Mouse (Mus musculus) adrenal gland, adult (tissue): ENCODE measurements around the gene Lrrn4cl.

Source experiments
- DNase-seq, 2 experiments: peaks; one replicate each; pipeline ENCODE4 v3.0.0; 2022 to 2023; ENCODE audit warnings: low spot score in 1 of 2; ENCODE audit not compliant: inconsistent age in 2 of 2

Gene Lrrn4cl

DNA sequence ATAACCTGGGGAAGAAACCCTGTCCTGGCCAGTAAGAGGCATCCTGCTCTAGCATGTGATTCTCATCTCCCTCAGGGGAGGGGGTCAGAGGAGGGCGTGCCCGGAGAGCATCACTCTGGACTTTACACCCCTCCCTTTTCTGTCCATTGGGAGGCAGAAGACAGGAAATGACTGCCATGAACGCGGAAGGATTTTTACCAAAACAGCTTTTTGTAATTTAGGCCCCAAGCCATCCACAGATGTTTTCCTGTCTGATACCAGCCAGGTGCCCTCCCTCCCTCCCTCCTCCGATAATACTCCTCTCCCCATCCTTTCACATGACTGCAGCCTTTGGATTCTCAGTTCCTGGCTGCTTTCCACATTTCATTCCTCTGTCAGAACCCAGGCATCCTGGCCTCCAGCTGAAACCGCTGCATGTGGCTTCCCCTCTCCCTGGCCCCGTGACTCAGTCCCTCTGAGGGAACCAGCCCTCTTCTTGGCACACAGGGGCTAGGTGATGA lies at the start of gene Lrrn4cl:
Gene Lrrn4cl (plus strand): TSS at position 367 of the 500 bp plus-strand sequence.
- peak; percentile 56 to 68 for DNase-seq

DNA sequence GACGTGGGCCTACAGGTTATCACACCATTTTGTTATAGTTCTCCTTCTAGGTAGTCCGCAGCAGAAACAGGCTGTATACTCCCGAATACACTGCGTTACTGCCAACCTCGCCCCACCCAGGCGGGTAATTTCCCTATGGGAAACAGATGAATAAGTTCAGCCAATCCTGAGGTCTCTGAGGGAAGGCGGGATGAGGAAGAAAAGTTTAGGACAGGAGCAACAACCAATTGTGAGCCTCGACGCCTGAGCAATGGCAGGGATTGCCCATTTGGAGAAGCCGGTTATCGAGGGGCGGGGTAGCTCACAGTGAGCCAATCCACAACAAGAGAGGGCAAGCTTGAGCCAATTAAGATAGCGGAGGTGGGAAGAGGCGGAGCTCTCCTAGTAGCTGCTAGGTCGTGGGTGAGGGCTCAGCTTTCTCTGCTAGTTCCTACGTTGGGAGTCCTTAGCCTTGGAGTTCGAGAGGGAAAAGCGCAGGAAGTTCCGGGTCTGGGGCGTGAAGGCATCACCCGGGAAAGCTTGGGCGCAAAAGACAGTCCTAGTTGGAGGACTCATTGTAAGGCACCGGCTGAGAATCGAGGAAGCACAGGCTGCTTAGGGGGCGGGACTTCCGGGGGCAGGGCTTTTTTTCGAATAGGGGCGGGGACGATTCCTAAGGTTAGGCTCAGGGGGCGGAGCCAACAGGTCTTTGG lies 48.3 kb upstream of the Lrrn4cl start, which contains the start of gene Zbtb3:
Gene Zbtb3 (plus strand): TSS at position 426 of the 692 bp plus-strand sequence.
- DNase-seq: peak; percentile 97 to 98

DNA sequence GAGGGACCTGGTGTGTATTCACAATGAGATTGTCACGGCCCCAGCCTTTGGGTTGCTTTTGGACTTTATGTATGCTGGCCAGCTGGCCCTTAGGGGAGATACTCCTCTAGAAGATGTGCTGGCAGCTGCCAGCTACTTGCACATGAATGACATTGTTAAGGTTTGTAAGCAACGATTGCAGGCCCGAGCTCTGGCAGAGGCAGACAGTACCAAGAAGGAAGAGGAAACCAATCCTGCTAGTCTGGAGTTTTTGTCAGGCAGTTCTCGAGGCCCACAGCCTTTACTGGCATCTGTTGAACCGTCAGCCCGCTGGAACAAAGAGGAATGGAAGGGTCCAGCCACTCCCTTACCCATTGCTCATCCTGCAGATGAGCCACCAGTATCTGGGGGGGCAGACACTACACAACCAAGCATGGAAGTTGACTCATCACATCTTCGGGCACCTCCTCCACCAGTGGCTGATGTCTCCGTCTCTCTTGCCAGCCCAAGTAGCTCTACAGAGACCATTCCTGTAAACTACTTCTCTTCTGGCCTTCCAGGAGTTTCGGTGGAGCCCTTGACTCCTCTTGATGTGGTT lies 47.3 kb upstream of the Lrrn4cl start:
- no peak for DNase-seq

DNA sequence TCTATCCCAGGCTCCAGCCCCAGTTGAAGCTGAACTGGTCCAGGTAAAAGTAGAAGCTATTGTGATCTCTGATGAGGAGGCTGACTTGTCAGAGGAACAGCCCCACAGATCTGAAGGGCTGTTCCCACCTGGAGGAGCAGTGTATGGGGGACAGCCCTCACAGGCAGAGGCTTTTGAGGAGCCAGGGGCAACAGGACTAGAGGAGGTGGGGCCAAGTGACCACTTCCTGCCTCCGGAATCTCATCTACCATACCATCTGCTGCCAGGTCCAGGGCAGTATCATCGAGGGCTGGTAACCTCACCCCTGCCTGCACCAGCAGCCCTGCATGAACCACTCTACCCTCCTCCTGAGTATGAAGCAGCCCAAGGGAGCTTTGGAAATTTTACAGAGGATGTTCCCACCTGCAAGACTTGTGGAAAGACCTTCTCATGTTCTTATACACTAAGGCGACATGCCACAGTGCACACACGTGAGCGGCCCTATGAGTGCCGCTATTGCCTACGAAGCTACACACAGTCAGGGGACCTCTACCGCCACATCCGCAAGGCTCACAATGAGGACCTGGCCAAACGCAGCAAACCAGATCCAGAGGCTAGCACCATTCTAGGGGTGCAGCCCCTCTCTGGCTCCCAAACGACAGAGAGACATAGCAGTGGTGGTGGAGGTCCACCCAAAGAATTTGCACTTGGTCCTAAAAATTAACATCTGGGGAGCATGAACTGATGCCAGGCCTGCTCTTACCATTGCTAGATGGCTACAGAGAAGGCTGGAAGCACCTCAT lies 46.5 kb upstream of the Lrrn4cl start:
- DNase-seq: no peak

DNA sequence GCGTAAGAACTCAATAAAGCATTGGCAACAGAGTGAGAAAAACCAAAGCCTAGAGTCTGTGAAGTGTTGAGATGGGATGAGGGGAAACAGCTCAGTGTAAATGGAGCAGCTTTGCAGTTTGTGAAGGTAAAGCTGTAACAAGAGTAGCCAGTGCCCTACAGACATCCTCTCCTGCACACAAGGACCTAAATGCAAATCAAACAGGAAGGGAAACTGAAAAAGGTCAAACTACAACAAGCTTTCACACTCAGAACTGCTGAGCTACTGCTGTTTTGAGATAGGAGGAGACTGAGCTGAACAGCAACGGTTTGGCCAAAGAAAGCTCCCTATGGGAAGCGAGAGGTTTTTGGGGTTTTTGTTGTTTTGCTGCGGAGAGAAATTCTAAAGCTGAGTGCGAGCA lies 43.8 kb upstream of the Lrrn4cl start:
- no peak for DNase-seq

DNA sequence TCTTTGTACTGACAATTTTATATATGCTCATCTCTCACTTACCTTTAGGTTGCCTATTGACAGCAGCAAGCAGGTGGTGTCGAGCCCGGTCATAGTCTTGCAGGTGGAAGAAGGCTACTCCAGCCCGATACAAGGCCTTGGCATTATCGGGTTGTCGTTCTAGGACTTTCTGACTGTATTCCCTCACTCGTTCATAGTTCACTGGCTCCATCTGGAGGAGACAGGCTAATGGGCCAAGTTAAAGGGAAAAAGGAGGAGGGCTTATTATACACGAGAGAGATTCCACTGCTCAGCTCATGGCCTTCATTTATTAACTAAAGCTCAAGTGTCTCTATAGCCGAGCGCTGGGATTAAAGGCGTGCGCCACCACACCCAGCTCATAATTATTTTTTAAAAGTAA lies 34.8 kb upstream of the Lrrn4cl start:
- DNase-seq: peak in 1 of 2 experiments; percentile 77

DNA sequence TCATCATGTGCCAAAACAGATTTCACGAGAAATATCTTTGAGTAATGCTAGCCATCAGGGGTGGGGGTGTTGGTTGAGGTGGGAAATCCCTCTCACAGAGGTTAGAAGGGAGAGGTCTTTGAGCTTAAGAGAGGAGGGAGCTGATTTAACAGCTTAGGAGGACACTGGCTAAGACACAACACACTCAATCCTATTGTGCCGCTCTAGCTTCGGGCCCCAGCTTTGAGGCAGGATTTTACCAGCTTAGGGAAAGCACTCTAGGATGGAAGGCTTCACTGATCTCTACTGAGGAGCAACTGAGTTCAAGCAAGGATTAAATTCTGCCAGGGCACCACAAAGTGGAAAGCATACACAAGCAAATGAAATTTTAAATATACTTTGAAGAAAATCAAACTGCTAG lies 33.6 kb upstream of the Lrrn4cl start:
- DNase-seq: no peak

DNA sequence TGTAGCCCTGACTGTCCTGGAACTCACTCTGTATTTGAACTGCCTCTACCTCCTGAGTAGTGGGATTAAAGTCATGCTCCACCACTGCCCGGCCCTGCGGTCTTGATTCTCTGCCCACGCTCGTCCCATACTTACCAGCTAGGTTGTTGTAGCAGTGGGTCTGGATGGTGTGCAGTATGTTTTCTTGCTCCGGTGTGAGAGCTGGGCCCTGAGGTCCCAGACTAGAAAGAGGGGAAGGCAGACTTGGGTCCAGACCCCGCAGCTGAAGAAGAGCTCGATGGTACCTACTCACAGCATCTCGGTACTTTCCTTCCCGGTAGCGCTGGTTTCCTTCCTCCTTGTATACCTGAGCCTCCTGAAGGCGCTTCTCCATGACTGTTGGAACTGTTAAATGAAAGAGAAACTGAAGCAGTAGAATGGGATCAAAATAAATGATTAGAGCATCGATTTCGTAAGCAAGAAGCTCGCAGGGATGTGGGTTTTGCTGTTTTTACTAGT lies 32.2 kb upstream of the Lrrn4cl start:
- no peak for DNase-seq

DNA sequence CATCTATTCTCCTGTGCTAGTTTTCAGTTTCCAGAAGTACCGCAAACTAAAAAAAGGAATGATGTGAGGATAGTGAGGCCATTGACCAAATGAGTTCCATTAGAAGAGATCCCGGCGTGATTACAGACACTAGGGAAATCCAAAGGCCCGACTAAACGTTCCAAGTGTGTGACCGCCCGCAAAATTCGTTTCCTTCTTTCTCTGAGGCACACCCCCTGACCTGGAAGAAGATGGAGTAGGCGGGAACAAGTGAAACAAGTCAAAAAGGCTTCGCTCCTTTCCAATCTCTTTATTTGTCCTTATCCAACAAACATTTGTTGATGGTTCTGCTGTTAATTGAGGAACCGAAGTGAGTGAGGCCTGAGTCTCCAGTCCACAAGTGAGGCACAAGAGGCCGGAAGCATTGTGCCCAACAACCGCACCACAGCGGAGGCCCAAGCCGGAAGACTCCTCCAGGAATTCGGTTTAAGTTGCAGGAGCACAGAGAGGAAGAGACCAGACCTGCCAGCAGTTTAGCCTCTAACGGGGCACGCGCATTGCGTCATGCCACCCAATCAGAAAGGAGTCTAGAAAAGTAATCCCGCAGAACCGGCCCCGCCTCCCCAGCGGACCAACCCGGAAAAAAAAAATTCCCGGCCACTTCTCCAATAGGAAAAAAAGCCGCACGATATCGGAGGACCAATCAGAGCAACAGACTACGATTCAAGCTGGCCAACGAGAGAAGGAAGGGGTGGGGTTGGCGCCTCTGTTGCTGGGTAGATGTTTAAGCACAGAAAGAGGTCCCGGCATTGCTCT lies 31.6 kb upstream of the Lrrn4cl start, which contains the start of gene Ttc9c:
Gene Ttc9c (minus strand): TSS at position 533 of the 795 bp plus-strand sequence.
- peak; percentile 98 to 99 for DNase-seq

DNA sequence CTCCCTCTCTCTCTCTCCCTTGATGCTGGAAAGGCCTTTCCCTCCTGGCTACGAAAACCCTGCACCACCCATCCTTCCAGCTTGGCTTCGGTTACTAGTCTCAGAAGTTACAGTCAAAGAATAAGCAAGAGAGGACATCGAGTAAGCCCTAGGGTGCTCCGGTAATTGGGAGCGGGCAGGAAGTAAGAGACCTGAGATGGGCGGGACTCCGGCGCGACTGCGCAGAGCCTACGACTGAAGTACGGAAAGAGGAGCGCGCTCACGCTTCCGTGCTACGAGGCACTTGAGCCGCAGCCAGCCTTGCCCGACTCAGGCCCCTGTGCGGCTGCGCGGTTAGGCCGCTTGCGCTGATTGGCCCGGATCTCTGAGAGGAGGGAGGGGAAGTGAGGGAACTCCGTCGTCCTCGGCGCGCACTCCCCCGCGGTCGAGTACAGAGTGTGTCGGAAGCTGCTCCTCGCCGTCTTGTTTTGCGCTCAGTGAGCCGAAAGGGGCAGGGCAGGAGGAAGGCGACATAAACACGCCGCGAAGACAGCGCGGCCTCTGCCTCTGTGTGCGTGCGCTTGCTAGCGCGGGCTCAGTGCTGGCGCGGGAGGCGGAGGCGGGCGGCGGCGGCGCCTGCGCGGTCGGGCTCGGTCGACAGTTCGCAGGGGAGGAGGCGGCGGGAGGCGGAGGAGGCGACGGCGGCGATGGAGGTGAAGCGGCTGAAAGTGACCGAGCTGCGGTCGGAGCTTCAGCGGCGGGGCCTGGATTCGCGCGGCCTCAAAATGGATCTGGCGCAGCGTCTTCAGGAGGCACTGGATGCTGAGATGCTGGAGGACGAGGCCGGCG lies 30.8 kb upstream of the Lrrn4cl start, which contains the start of gene Hnrnpul2:
Gene Hnrnpul2 (plus strand): TSS at position 415 of the 828 bp plus-strand sequence.
- DNase-seq: peak in 1 of 2 experiments; percentile 99

DNA sequence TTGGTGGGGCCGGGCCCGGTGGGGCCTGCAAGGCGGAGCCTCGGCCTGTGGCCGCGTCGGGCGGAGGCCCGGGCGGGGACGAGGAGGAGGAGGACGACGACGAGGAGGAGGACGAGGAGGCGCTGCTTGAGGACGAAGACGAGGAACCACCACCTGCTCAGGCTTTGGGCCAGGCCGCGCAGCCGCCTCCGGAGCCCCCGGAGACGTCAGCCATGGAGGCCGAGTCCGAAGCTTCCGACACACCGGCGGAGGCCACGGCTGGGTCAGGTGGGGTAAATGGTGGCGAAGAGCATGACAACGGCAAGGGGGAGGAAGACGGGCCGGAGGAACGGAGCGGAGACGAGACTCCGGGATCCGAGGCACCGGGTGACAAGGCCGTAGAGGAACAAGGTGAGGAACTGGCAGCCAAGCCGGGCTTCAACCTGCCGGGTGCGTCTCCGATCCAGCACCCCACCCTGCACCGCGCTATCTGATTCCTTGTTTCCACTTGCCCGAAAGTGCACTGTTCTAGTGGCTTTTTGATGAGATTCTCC lies 30.1 kb upstream of the Lrrn4cl start:
- DNase-seq: no peak

DNA sequence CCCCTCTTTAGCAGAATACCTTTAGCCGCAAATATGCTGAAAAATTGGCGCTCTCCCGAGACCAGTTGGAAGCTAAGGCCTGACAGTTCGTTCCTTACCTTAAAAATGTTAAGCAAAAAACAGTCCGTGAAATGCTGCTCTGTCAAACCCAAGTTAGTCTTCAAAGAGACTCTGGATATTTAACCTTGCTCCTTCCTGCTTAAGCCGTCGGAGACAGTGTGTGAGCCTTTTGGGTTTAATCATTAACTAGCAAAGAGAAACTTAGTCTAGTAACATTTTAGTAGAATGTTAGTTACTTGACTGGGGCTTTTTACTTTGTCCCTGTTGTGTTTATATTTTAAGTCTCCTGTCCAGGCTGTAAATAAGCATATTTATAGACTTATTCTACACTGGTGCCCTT lies 29.4 kb upstream of the Lrrn4cl start:
- no peak for DNase-seq

DNA sequence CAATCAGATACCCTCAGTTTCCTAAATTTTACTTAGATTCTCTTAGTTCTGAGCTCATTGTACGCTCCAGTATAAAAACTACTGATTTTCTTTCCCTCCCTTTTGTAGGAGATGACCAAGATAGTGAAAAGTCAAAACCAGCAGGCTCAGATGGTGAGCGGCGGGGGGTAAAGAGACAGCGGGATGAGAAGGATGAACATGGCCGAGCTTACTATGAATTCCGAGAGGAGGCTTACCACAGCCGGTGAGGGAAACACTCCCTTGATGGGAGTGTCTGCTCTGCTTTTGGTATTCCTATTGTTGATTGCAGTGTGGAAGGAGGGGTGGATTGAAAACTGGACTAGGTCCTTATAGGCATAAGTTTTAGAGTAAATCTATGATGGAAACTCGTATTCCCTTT lies 27.9 kb upstream of the Lrrn4cl start:
- DNase-seq: peak in 1 of 2 experiments; percentile 26

DNA sequence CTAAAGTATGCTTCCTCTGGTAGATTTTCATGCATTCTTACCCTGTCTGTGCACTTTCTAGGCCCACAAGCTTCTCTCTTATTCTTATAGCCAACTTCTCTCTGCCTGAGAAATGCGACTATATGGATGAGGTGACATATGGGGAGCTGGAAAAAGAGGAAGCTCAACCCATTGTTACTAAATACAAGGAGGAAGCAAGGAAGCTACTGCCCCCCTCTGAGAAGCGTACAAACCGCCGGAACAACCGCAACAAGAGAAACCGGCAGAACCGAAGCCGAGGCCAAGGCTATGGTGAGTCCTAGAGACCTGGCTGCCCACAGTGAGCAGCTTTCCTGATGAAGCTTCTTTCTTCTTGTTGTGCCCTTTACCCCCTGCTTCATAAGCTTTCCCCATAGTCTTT lies 20.9 kb upstream of the Lrrn4cl start, which contains the start of gene AC129217.1:
Gene AC129217.1 (plus strand): TSS at position 114 of the 400 bp plus-strand sequence.
- peak in 1 of 2 experiments; percentile 45 for DNase-seq

DNA sequence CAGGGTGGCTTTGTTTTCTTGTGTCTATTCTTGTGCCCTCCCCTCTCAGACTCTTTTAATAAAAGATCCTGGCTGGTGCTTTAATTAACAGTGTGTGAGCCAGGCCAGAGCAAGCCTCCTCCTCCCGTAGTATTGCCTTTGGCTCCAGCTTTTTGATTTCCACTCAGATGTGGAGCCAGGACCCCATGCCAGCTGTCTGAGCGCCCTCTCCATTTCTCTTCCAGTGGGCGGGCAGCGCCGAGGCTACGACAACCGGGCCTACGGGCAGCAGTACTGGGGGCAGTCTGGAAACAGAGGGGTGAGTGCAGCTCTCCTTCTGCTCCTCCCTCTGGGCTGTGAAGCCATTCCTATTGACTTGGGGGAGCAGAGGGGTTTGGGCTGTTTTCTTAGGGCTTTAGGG lies 19.9 kb upstream of the Lrrn4cl start:
- peak in 1 of 2 experiments; percentile 24 for DNase-seq

DNA sequence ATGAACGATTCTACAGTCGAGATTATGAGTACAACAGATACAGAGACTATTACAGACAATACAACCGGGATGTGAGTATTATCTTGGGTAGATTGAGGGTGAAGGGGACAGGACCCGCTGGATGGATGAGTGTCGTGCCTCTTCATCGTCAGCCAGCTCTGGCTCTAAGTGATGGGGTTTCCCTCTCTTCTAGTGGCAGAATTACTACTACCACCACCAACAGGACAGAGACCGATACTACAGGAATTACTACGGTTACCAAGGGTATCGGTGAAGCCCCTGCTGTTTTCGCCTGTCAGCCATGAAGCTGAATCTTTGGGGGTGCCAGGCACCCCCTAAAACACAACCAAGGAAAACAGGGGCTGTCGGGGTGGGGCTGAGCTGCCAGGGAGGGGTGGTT lies 19.3 kb upstream of the Lrrn4cl start:
- no peak for DNase-seq

DNA sequence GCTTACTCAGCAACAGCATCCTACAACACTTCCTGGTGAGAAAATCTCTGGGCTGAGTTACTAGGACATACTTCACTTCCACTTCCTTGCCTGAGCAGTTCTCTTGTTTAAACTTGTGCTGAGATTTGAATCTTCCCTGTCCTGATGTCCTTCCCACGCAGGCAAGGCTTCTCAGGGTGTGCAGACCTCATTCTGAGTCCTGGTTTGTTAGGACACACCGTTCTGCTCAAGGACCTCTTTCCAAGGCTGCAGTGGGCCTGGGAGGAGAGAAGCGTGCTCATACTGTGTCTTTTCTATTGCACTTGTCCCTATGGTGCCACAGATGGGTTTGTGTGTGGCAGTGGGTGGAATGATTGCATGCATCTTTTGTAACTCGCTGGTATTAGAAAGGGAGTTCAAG lies 17.6 kb upstream of the Lrrn4cl start:
- DNase-seq: peak; percentile 52 to 79

DNA sequence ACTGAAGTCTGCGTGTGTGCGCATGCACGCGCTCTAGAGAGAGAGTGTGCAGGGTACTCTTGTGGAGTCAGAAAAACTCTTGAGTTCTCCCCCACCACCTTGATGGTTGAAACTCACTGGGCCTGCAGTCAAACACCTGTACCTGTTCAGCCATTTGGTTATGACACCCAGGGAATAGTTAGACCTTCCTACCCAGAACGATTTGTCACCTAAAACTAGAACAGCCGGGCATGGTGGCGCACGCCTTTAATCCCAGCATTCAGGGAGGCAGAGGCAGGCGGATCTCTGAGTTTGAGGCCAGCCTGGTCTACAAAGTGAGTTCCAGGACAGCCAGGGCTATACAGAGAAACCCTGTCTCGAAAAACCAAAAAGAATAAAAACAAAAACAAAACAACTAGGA lies 14.2 kb upstream of the Lrrn4cl start:
- peak in 1 of 2 experiments; percentile 48 for DNase-seq

DNA sequence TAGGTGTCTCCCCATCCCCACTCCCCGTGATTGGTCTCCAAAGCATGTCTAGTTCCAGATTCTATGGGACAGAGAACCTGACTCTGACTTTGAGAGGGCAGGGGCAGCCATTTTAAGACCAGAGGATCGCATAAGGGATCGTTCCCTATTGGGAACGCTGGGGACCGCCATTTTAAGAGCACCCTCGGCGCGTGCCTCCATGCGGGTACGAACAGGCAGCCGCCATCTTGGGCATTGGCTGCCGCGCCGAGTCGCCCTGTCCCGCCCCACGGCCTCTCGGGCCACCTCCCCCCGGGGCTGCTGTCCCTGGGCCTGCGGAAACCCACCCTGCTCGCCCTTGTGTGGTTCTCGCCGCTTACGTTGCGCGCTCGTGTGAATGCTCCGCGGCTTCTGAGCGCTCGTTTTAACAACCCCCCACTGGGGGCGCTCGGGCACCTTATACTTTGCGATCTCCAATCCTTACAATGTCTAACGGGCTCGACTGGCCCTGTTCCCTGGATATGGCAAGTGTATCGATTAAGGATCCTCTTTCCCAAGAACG lies 13.2 kb upstream of the Lrrn4cl start, which contains the start of gene Bscl2:
Gene Bscl2 (plus strand): TSS at position 217 of the 541 bp plus-strand sequence.
- DNase-seq: peak; percentile 88 to 97
